Mouse (Mus musculus) spleen, adult 2 months (tissue): ENCODE data around the gene Itpkb. TPM values are rescaled to one million over a fixed set of nuclear protein-coding genes. Genes with fewer than 3 reads are reported as not detected.

Source experiments
- DNase-seq, 2 experiments: peaks; one replicate each; pipeline versions ENCODE4 v3.0.0 to v3.0.0-alpha.2; 2012 to 2021; ENCODE audit warnings: low spot score in 2 of 2, low read depth in 1 of 2
- H3K27ac ChIP-seq: fragments of 200-500 bp; 2 replicates; pipeline ENCODE4 v1.5.1; 2012; ENCODE audit warnings: low read length, inconsistent platforms; ENCODE audit not compliant: insufficient read depth
- H3K27me3 ChIP-seq: fragments of 200-500 bp; 2 replicates; pipeline ENCODE4 v1.6.1; 2012; ENCODE audit warnings: mild to moderate bottlenecking, moderate library complexity, low read length, inconsistent platforms; ENCODE audit not compliant: control insufficient read depth, insufficient read depth
- H3K36me3 ChIP-seq: fragments of 200-500 bp; 2 replicates; pipeline ENCODE4 v1.6.1; 2012; ENCODE audit warnings: mild to moderate bottlenecking, low read length, inconsistent platforms; ENCODE audit not compliant: control insufficient read depth, insufficient read depth
- H3K4me1 ChIP-seq: fragments of 200-500 bp; 2 replicates; pipeline ENCODE4 v1.6.1; 2011; ENCODE audit warnings: inconsistent platforms; ENCODE audit not compliant: control insufficient read depth, insufficient read depth, insufficient read length
- H3K4me3 ChIP-seq: fragments of 200-500 bp; 2 replicates; pipeline ENCODE4 v1.5.1; 2011; ENCODE audit warnings: mild to moderate bottlenecking, inconsistent platforms; ENCODE audit not compliant: insufficient read depth, insufficient read length; ENCODE audit errors: extremely low read depth
- CTCF ChIP-seq: fragments of 200-500 bp; IDR thresholded peaks from 2 replicates; pipeline ENCODE4 v1.5.1; 2011; ENCODE audit warnings: mild to moderate bottlenecking, inconsistent platforms; ENCODE audit not compliant: insufficient read depth, insufficient read length, insufficient replicate concordance; ENCODE audit errors: extremely low read depth
- POLR2A ChIP-seq: fragments of 200-500 bp; IDR thresholded peaks from 2 replicates; pipeline ENCODE4 v1.6.1; 2011; ENCODE audit warnings: low read depth, low read length, inconsistent platforms
- WGBS: fragments of 180-500 bp; shearing (Covaris S2); methylation state at CpG from one replicate; pipeline ENCODE4 v1.1.7; 2018; 5-methylcytosine and 5-hydroxymethylcytosine counted together
- polyA plus RNA-seq: library from polyadenylated mRNA; depleted of rRNA; stranded (reverse); fragments of >200 nt; gene quantifications from 2 replicates; pipeline ENCODE4 v1.2.3, GENCODE M21; 2012

The Itpkb gene
- polyA plus RNA-seq, 1 experiment: 24.7 TPM

DNA sequence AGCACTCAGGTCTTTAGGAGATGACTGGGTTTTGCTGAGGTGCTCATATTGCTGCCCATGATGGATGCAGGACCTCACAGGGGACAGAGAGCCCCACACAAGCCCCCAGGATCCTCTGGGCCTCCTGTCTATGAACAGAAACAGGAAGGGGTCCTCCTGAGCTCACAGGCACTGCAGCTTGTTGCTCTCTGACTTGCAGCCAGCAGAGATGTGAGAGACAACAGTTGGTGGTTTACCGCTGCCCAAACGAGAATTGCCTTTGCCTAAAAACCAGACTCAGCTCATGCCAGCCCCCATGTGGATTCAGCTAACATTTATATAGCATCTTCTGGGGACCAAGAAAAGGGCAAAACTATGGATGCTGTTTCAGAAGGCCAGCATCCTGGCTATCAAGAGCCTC, 119.4 kb downstream of the Itpkb start:
- no peak overlapping the region for H3K27ac ChIP-seq

GRCm38 (mm10) chr1:180458274-180458673, 128.0 kb downstream of the Itpkb start:
- no peak for DNase-seq
- WGBS: 72% methylated on average over 6 of the region's 6 CpGs
- Histone ChIP-seq H3K4me1 (no peaks in the 10 kb centered on the region; the same call in 1 of the 2 replicates), H3K27ac (no peak overlapping the region), H3K36me3 (no peaks in the 10 kb centered on the region), H3K4me3 (no peak overlapping the region), H3K27me3 (no peaks in the 10 kb centered on the region)
- no peak for TF ChIP-seq CTCF

More for the DNA sequence above, 119.4 kb downstream of the Itpkb start:
- no peak for DNase-seq
- WGBS: 50% methylated on average over 2 of the region's 2 CpGs
- Histone ChIP-seq H3K4me1 (no peaks in the 10 kb centered on the region), H3K27me3 (no peaks in the 10 kb centered on the region), H3K36me3 (no peaks in the 10 kb centered on the region), H3K4me3 (no peak overlapping the region)
- no peak for TF ChIP-seq POLR2A
- TF ChIP-seq CTCF: no peak

- DNase-seq: no peak
- H3K27me3 ChIP-seq: no peaks in the 10 kb centered on the region
- no peak overlapping the region for H3K4me3 ChIP-seq
- H3K36me3 ChIP-seq: no peaks in the 10 kb centered on the region
- H3K4me1 ChIP-seq: no peaks in the 10 kb centered on the region; the same call in 1 of the 2 replicates
- TF ChIP-seq POLR2A (no peak), CTCF (no peak)
- H3K27ac ChIP-seq: no peak overlapping the region
- 89% methylated on average over 3 of the region's 3 CpGs for WGBS
These were observed 128.4 kb downstream of the Itpkb start for GRCm38 (mm10) chr1:180458680-180459079.

DNA sequence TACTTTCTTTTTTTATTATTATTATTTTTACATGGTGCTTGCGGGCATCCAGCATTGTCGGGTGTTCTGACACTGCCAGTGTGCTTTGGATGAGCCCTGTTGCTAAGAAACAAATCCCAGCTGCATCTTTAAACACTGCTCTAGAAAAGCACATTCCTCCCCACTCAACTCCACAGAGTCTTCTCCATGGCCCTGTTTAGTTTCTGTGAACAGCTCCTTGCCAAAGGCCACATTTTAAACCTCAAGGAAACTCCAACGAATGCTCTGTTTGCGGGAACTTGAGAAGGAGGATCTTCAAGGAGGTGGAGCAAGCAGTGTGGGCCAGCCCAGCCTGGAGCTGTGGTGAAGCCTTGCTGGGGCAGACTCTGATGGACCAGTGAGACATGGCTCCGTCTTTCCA, 130.4 kb downstream of the Itpkb start:
- Histone ChIP-seq H3K4me1 (no peaks in the 10 kb centered on the region; the same call in 1 of the 2 replicates), H3K36me3 (no peaks in the 10 kb centered on the region), H3K27me3 (no peaks in the 10 kb centered on the region), H3K4me3 (no peak overlapping the region), H3K27ac (no peak overlapping the region)
- 75% methylated on average over 5 of the region's 5 CpGs for WGBS
- TF ChIP-seq CTCF: no peak
- DNase-seq: no peak

DNA sequence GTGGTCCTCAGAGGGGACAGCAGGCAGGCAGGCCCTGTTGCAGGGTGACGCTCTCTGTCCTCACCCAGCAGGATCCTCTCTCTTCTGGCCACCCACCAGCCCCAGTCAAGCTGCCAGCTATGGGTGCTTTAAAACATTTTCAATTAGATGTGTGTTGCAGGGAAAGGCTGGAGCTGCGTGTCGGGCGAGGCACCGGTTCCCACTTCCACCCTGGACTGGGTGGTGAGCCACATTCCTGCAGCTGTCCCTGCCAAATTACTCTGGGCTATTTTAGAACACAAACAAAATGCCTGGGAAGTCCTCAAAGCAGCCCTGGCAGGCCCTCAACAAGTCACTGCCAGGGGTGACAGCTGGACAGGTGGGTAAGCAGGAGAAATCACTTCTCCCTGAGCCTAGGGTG, 132.1 kb downstream of the Itpkb start:
- no peaks in the 10 kb centered on the region for H3K36me3 ChIP-seq
- H3K27ac ChIP-seq: no peak overlapping the region
- WGBS: 97% methylated on average over 5 of the region's 5 CpGs
- H3K4me1 ChIP-seq: no peaks in the 10 kb centered on the region; the same call in 1 of the 2 replicates
- H3K4me3 ChIP-seq: no peak overlapping the region
- no peak for DNase-seq
- no peaks in the 10 kb centered on the region for H3K27me3 ChIP-seq
- TF ChIP-seq POLR2A: no peak
- no peak for TF ChIP-seq CTCF

DNA sequence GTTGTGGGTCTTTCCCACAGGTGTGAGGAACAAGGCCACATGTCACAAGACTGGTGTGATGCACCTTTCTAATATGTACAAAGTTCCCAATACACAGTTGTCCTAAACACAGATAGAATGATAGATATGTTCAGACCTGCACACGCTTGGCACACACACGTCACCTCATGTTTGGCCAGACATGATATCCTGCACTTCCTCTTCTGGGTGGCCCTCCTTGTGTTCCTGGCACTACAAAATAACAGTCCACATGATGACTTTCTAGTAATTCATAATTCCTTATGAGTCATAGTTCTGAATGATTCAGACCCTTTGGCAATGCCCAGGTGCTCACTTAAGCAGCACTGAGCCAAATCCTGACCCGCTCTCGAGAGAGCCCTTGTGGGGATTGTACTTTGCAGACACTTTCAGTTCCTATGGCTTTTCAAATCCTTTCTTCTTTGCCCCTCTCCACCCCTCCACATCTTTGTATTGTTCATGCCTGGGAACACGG, 132.7 kb downstream of the Itpkb start:
- Histone ChIP-seq H3K27me3 (no peaks in the 10 kb centered on the region), H3K4me1 (no peaks in the 10 kb centered on the region), H3K4me3 (no peak overlapping the region), H3K27ac (no peak overlapping the region), H3K36me3 (no peaks in the 10 kb centered on the region)
- TF ChIP-seq CTCF (no peak), POLR2A (no peak)
- no peak for DNase-seq
- 79% methylated on average over 5 of the region's 5 CpGs for WGBS

GRCm38 (mm10) chr1:180464357-180464756, 134.1 kb downstream of the Itpkb start:
- no peak for DNase-seq
- no peaks in the 10 kb centered on the region for H3K27me3 ChIP-seq

More at GRCm38 (mm10) chr1:180464357-180464756, 134.1 kb downstream of the Itpkb start:
- no peak overlapping the region for H3K4me3 ChIP-seq
- 91% methylated on average over 5 of the region's 5 CpGs for WGBS
- no peak overlapping the region for H3K27ac ChIP-seq
- no peaks in the 10 kb centered on the region for H3K4me1 ChIP-seq
- H3K36me3 ChIP-seq: no peaks in the 10 kb centered on the region
- TF ChIP-seq CTCF: no peak
- no peak for TF ChIP-seq POLR2A
